In genomic region chr16:64285306-64285705, GRCm38 (mm10) we compare ENCODE assay signal across 32 mouse cellular contexts.
"Had no signal": no experiment of that assay in that cellular context is flagged by ENCODE, and none has a peak within 500 bp of the region (broad histone marks: within the 10 kb centered on the region; RNA-seq: fewer than 3 reads in every experiment).

No protein-coding gene starts in this region.

- H3K4me1 ChIP-seq: limb, embryonic 10.5 days; limb, embryonic 12.5 days; limb, embryonic 13.5 days; limb, embryonic 15.5 days; liver, embryonic 12.5 days; liver, embryonic 13.5 days; liver, embryonic 15.5 days; lung, embryonic 15.5 days; megakaryocyte, embryonic 14.5 days; midbrain, embryonic 10.5 days; midbrain, embryonic 12.5 days; midbrain, embryonic 13.5 days; midbrain, embryonic 15.5 days; neural tube, embryonic 12.5 days had no signal

- H3K9me3 ChIP-seq: limb, embryonic 10.5 days; limb, embryonic 12.5 days; limb, embryonic 13.5 days; limb, embryonic 15.5 days; liver, embryonic 12.5 days; liver, embryonic 15.5 days; lung, embryonic 15.5 days; midbrain, embryonic 10.5 days; midbrain, embryonic 12.5 days; midbrain, embryonic 13.5 days; midbrain, embryonic 15.5 days; neural tube, embryonic 12.5 days had no signal

- H3K27me3 ChIP-seq: limb, embryonic 12.5 days; limb, embryonic 13.5 days; limb, embryonic 15.5 days; liver, embryonic 12.5 days; liver, embryonic 13.5 days; liver, embryonic 15.5 days; lung, embryonic 15.5 days; megakaryocyte, embryonic 14.5 days; midbrain, embryonic 12.5 days; midbrain, embryonic 13.5 days; midbrain, embryonic 15.5 days; neural tube, embryonic 12.5 days had no signal

- H3K36me3 ChIP-seq: limb, embryonic 10.5 days; limb, embryonic 12.5 days; limb, embryonic 13.5 days; limb, embryonic 15.5 days; liver, embryonic 12.5 days; liver, embryonic 13.5 days; liver, embryonic 15.5 days; lung, embryonic 15.5 days; midbrain, embryonic 10.5 days; midbrain, embryonic 12.5 days; midbrain, embryonic 13.5 days; midbrain, embryonic 15.5 days; neural tube, embryonic 12.5 days had no signal

- ATAC-seq: liver, embryonic 12.5 days; liver, postnatal 0 days; lung, postnatal 0 days; midbrain, embryonic 13.5 days; midbrain, embryonic 15.5 days; midbrain, embryonic 16.5 days had no signal

- H3K9ac ChIP-seq: limb, embryonic 12.5 days; limb, embryonic 13.5 days; limb, embryonic 15.5 days; liver, embryonic 12.5 days; liver, embryonic 13.5 days; liver, embryonic 14.5 days; liver, embryonic 15.5 days; liver, postnatal 0 days; lung, embryonic 14.5 days; lung, embryonic 15.5 days; midbrain, embryonic 12.5 days; midbrain, embryonic 13.5 days; midbrain, embryonic 15.5 days; neural tube, embryonic 12.5 days had no signal

- H3K27ac ChIP-seq: limb, embryonic 10.5 days; limb, embryonic 12.5 days; limb, embryonic 13.5 days; limb, embryonic 15.5 days; liver, embryonic 12.5 days; liver, embryonic 13.5 days; liver, embryonic 14.5 days; liver, embryonic 15.5 days; lung, embryonic 15.5 days; macrophage; midbrain, embryonic 10.5 days; midbrain, embryonic 12.5 days; midbrain, embryonic 13.5 days; midbrain, embryonic 15.5 days; neural tube, embryonic 12.5 days had no signal

- H3K4me2 ChIP-seq: limb, embryonic 12.5 days; limb, embryonic 13.5 days; limb, embryonic 15.5 days; liver, embryonic 11.5 days; liver, embryonic 12.5 days; liver, embryonic 13.5 days; liver, embryonic 15.5 days; lung, embryonic 14.5 days; lung, embryonic 15.5 days; midbrain, embryonic 11.5 days; midbrain, embryonic 12.5 days; midbrain, embryonic 13.5 days; midbrain, embryonic 15.5 days; neural tube, embryonic 12.5 days had no signal

- DNase-seq: left cerebral cortex, postnatal 4 days; liver; liver, embryonic 13.5 days; liver, postnatal 0 days; lung, adult 18-20 months; lung, adult 2 months; lung, embryonic 14.5 days; lung, postnatal 10 days; lung, postnatal 14 days; lung, postnatal 36 days; lung, postnatal 4 days; midbrain, embryonic 14.5 days had no signal

- H3K4me3 ChIP-seq: limb, embryonic 10.5 days; limb, embryonic 12.5 days; limb, embryonic 13.5 days; limb, embryonic 15.5 days; liver, embryonic 12.5 days; liver, embryonic 13.5 days; liver, embryonic 15.5 days; lung, embryonic 15.5 days; megakaryocyte, embryonic 14.5 days; midbrain, embryonic 10.5 days; midbrain, embryonic 12.5 days; midbrain, embryonic 13.5 days; midbrain, embryonic 15.5 days; myocyte; neural tube, embryonic 12.5 days had no signal
